Mouse (Mus musculus) lung, embryonic 14.5 days (tissue): ENCODE data around the gene 9530002B09Rik. TPM values are rescaled to one million over a fixed set of nuclear protein-coding genes. Genes with fewer than 3 reads are reported as not detected.

ENCODE experiments used
- ATAC-seq: fragments of 200-750 bp; cut with Nextera tagmentation; 2 replicates; pipeline ENCODE4 v1.8.0; 2017; ENCODE audit warnings: mild to moderate bottlenecking, moderate TSS enrichment, moderate library complexity; ENCODE audit not compliant: insufficient read depth
- DNase-seq: peaks from one replicate; pipeline ENCODE4 v3.0.0-alpha.2; 2015
- H3K27ac ChIP-seq: fragments of 300-500 bp; sonication (generic); 2 replicates; pipeline ENCODE4 v1.5.1; 2014; ENCODE audit warnings: low read depth, mild to moderate bottlenecking, moderate library complexity
- H3K27me3 ChIP-seq: fragments of 300-500 bp; sonication (generic); 2 replicates; pipeline ENCODE4 v1.6.1; 2014; ENCODE audit warnings: low read length, control low read depth; ENCODE audit not compliant: insufficient read depth
- H3K36me3 ChIP-seq: fragments of 300-500 bp; sonication (generic); 2 replicates; pipeline ENCODE4 v1.6.1; 2014; ENCODE audit warnings: control low read depth; ENCODE audit not compliant: insufficient read depth
- H3K4me1 ChIP-seq: fragments of 300-500 bp; sonication (generic); 2 replicates; pipeline ENCODE4 v1.6.1; 2014; ENCODE audit warnings: antibody characterized with exemption, control low read depth; ENCODE audit not compliant: insufficient read depth
- H3K4me2 ChIP-seq: fragments of 300-500 bp; sonication (generic); 2 replicates; pipeline ENCODE4 v1.6.1; 2014; ENCODE audit warnings: mild to moderate bottlenecking
- H3K4me3 ChIP-seq: fragments of 300-500 bp; sonication (generic); 2 replicates; pipeline ENCODE4 v1.5.1; 2014; ENCODE audit warnings: low read depth, low read length
- H3K9ac ChIP-seq: fragments of 300-500 bp; sonication (generic); 2 replicates; pipeline ENCODE4 v1.6.1; 2014
- H3K9me3 ChIP-seq: fragments of 300-500 bp; sonication (generic); 2 replicates; pipeline ENCODE4 v1.6.1; 2016; ENCODE audit warnings: low read depth, low read length, control low read depth
- CTCF ChIP-seq: IDR thresholded peaks from 2 replicates; pipeline ENCODE4 v1.5.1; 2016; ENCODE audit warnings: antibody characterized with exemption, low read depth
- polyA plus RNA-seq: library from polyadenylated mRNA; unstranded; fragments of >200 nt; fragmentation: Nextera tagmentation; extraction: Ambion mirVana; gene quantifications from 2 replicates; pipeline ENCODE4 v1.2.1, GENCODE M21; 2014

The 9530002B09Rik gene
- not detected in 2 replicates for polyA plus RNA-seq

- H3K27me3 ChIP-seq = no peaks in the 10 kb centered on the region
- no peak within 1 kb of the TSS for H3K27ac ChIP-seq
- no peak within 1 kb of the TSS for H3K4me3 ChIP-seq
- no peak within 1 kb of the TSS for H3K4me2 ChIP-seq
- no peak for DNase-seq
- H3K9ac ChIP-seq = no peak within 1 kb of the TSS
- no peak for TF ChIP-seq CTCF
- no peaks in the 10 kb centered on the region for H3K4me1 ChIP-seq
- ATAC-seq = no peak
- no peaks in the 10 kb centered on the region for H3K9me3 ChIP-seq
- H3K36me3 ChIP-seq = no peaks in the 10 kb centered on the region
These were observed at the start of gene 9530002B09Rik for GRCm38 (mm10) chr4:122688975-122689374. Gene 9530002B09Rik, plus strand, starts transcription at chr4:122689275.

Other genes starting within 250 kb of the 9530002B09Rik start
- gene Ppt1, start 147.0 kb downstream of the 9530002B09Rik start, polyA plus RNA-seq = 61.0 and 65.7 TPM in 2 replicates
- 79.9 and 80.6 TPM in 2 replicates for gene Cap1, start 196.8 kb downstream of the 9530002B09Rik start, polyA plus RNA-seq